Mouse (Mus musculus) limb, embryonic 12.5 days (tissue): ENCODE results near the gene Rabl2. TPM values are rescaled to one million over a fixed set of nuclear protein-coding genes. Genes with fewer than 3 reads are reported as not detected.

Experiments used
- ATAC-seq: fragments of 200-750 bp; cut with Nextera tagmentation; 2 replicates; pipeline ENCODE4 v1.8.0; 2017; ENCODE audit warnings: low read depth, moderate TSS enrichment; ENCODE audit not compliant: insufficient number of reproducible peaks, insufficient read depth, low FRiP score, low TSS enrichment
- H3K27ac ChIP-seq: fragments of 300-500 bp; sonication (generic); 2 replicates; pipeline ENCODE4 v1.5.1; 2016; ENCODE audit warnings: mild to moderate bottlenecking, moderate library complexity
- H3K27me3 ChIP-seq: fragments of 300-500 bp; sonication (generic); 2 replicates; pipeline ENCODE4 v1.6.1; 2016; ENCODE audit warnings: mild to moderate bottlenecking, moderate library complexity
- H3K36me3 ChIP-seq: fragments of 300-500 bp; sonication (generic); 2 replicates; pipeline ENCODE4 v1.6.1; 2016; ENCODE audit warnings: mild to moderate bottlenecking, moderate library complexity
- H3K4me1 ChIP-seq: fragments of 300-500 bp; sonication (generic); replicated peaks from 2 replicates; pipeline ENCODE4 v1.6.1; 2016
- H3K4me2 ChIP-seq: fragments of 300-500 bp; sonication (generic); 2 replicates; pipeline ENCODE4 v1.6.1; 2016; ENCODE audit warnings: mild to moderate bottlenecking, moderate library complexity
- H3K4me3 ChIP-seq: fragments of 300-500 bp; sonication (generic); replicated peaks from 2 replicates; pipeline ENCODE4 v1.5.1; 2016; ENCODE audit warnings: mild to moderate bottlenecking
- H3K9ac ChIP-seq: fragments of 300-500 bp; sonication (generic); replicated peaks from 2 replicates; pipeline ENCODE4 v1.6.1; 2016; ENCODE audit warnings: mild to moderate bottlenecking, moderate library complexity
- H3K9me3 ChIP-seq: fragments of 300-500 bp; sonication (generic); 2 replicates; pipeline ENCODE4 v1.6.1; 2016; ENCODE audit warnings: mild to moderate bottlenecking, moderate library complexity
- WGBS: fragments of 180-500 bp; shearing (Covaris S2); methylation state at CpG from one replicate; pipeline ENCODE4 v1.1.7; 2016; 5-methylcytosine and 5-hydroxymethylcytosine counted together
- polyA plus RNA-seq: library from polyadenylated mRNA; unstranded; fragments of >200 nt; fragmentation: Nextera tagmentation; extraction: Ambion mirVana; gene quantifications from 2 replicates; pipeline ENCODE4 v1.2.1, GENCODE M21; 2016

Gene Rabl2
- polyA plus RNA-seq = 48.9 and 53.0 TPM in 2 replicates

GRCm38 (mm10) chr15:89591723-89592455, at the start of gene Rabl2:
TSS of gene Rabl2 (minus strand) at chr15:89591923.
- H3K36me3 ChIP-seq = peaks cover 18% of the 10 kb centered on the region; the same call in 1 of the 2 replicates
- no peaks in the 10 kb centered on the region for H3K9me3 ChIP-seq
- peak within 1 kb of the TSS; percentile 45; the same call in 1 of the 2 replicates for H3K27ac ChIP-seq
- peak within 1 kb of the TSS; percentile 78 for H3K4me3 ChIP-seq
- H3K9ac ChIP-seq = peak within 1 kb of the TSS; percentile 74
- peak within 1 kb of the TSS; percentile 85 for H3K4me2 ChIP-seq
- ATAC-seq = peak; percentile 96
- peaks cover 13% of the 10 kb centered on the region for H3K4me1 ChIP-seq
- under 1% methylated on average over 35 of the region's 35 CpGs for WGBS
- H3K27me3 ChIP-seq = 0 out of 2 replicates have a peak, but pooled peaks cover 1% of the 10 kb centered on the region

GRCm38 (mm10) chr15:89623626-89623959, 31.9 kb upstream of the Rabl2 start:
- H3K4me3 ChIP-seq = no peak overlapping the region
- WGBS = 19% methylated on average over 6 of the region's 6 CpGs

GRCm38 (mm10) chr15:89622959-89623625, 31.4 kb upstream of the Rabl2 start:
- 0 out of 2 replicates have a peak, but pooled peaks cover 4% of the 10 kb centered on the region for H3K9me3 ChIP-seq
- H3K36me3 ChIP-seq = no peaks in the 10 kb centered on the region
- H3K4me3 ChIP-seq = no peak overlapping the region
- H3K27ac ChIP-seq = no peak overlapping the region
- ATAC-seq = 0 out of 2 replicates have a peak, but pooled peaks have one; percentile 42
- H3K27me3 ChIP-seq = no peaks in the 10 kb centered on the region
- 68% methylated on average over 5 of the region's 5 CpGs for WGBS
- H3K4me1 ChIP-seq = no peaks in the 10 kb centered on the region
- H3K9ac ChIP-seq = no peak overlapping the region
- no peak overlapping the region for H3K4me2 ChIP-seq

More at GRCm38 (mm10) chr15:89623626-89623959, 31.9 kb upstream of the Rabl2 start:
- 0 out of 2 replicates have a peak, but pooled peaks have one; percentile 3 for ATAC-seq
- no peaks in the 10 kb centered on the region for H3K4me1 ChIP-seq
- no peak overlapping the region for H3K9ac ChIP-seq
- H3K27me3 ChIP-seq = no peaks in the 10 kb centered on the region
- no peak overlapping the region for H3K4me2 ChIP-seq
- H3K9me3 ChIP-seq = 0 out of 2 replicates have a peak, but pooled peaks cover 4% of the 10 kb centered on the region
- H3K36me3 ChIP-seq = no peaks in the 10 kb centered on the region
- no peak overlapping the region for H3K27ac ChIP-seq

GRCm38 (mm10) chr15:89622312-89622958, 30.7 kb upstream of the Rabl2 start:
- Histone ChIP-seq H3K9ac (no peak overlapping the region), H3K4me2 (no peak overlapping the region), H3K36me3 (no peaks in the 10 kb centered on the region), H3K9me3 (0 out of 2 replicates have a peak, but pooled peaks cover 4% of the 10 kb centered on the region), H3K4me3 (no peak overlapping the region), H3K27ac (no peak overlapping the region), H3K27me3 (no peaks in the 10 kb centered on the region), H3K4me1 (no peaks in the 10 kb centered on the region)
- 81% methylated on average over 12 of the region's 12 CpGs for whole genome bisulfite sequencing
- peak; percentile 75; the same call in 1 of the 2 replicates for ATAC-seq

GRCm38 (mm10) chr15:89607888-89608287, 16.2 kb upstream of the Rabl2 start:
- Histone ChIP-seq H3K27me3 (no peaks in the 10 kb centered on the region), H3K9me3 (no peaks in the 10 kb centered on the region; the same call in 1 of the 2 replicates), H3K36me3 (no peaks in the 10 kb centered on the region), H3K27ac (no peak overlapping the region), H3K4me1 (no peaks in the 10 kb centered on the region), H3K4me3 (no peak overlapping the region), H3K4me2 (no peak overlapping the region), H3K9ac (no peak overlapping the region)
- no peak for ATAC-seq
- WGBS = 84% methylated on average over 9 of the region's 9 CpGs

GRCm38 (mm10) chr15:89607480-89607879, 15.8 kb upstream of the Rabl2 start:
- ATAC-seq = no peak
- WGBS = 90% methylated on average over 8 of the region's 8 CpGs

GRCm38 (mm10) chr15:89605822-89606570, 14.3 kb upstream of the Rabl2 start:
- ATAC-seq = no peak
- no peaks in the 10 kb centered on the region for H3K27me3 ChIP-seq

More at GRCm38 (mm10) chr15:89607480-89607879, 15.8 kb upstream of the Rabl2 start:
- no peak overlapping the region for H3K4me2 ChIP-seq
- H3K36me3 ChIP-seq = no peaks in the 10 kb centered on the region
- no peaks in the 10 kb centered on the region; the same call in 1 of the 2 replicates for H3K9me3 ChIP-seq
- no peak overlapping the region for H3K27ac ChIP-seq
- no peaks in the 10 kb centered on the region for H3K4me1 ChIP-seq
- no peak overlapping the region for H3K4me3 ChIP-seq
- no peak overlapping the region for H3K9ac ChIP-seq
- no peaks in the 10 kb centered on the region for H3K27me3 ChIP-seq

GRCm38 (mm10) chr15:89592548-89592947, 825 bp upstream of the Rabl2 start:
- peak overlapping the region; percentile 78 for H3K4me3 ChIP-seq
- peak overlapping the region; percentile 85 for H3K4me2 ChIP-seq
- ATAC-seq = no peak
- H3K36me3 ChIP-seq = peaks cover 12% of the 10 kb centered on the region; the same call in 1 of the 2 replicates
- H3K9ac ChIP-seq = peak overlapping the region; percentile 74; the same call in 1 of the 2 replicates
- H3K4me1 ChIP-seq = peaks cover 13% of the 10 kb centered on the region
- WGBS = 40% methylated on average over 4 of the region's 4 CpGs
- H3K9me3 ChIP-seq = no peaks in the 10 kb centered on the region
- 0 out of 2 replicates have a peak, but pooled peaks cover 5% of the 10 kb centered on the region for H3K27me3 ChIP-seq
- H3K27ac ChIP-seq = no peak overlapping the region

More at GRCm38 (mm10) chr15:89605822-89606570, 14.3 kb upstream of the Rabl2 start:
- H3K9ac ChIP-seq = no peak overlapping the region
- H3K4me3 ChIP-seq = no peak overlapping the region
- no peaks in the 10 kb centered on the region; the same call in 1 of the 2 replicates for H3K9me3 ChIP-seq
- no peaks in the 10 kb centered on the region for H3K36me3 ChIP-seq
- no peaks in the 10 kb centered on the region for H3K4me1 ChIP-seq
- no peak overlapping the region for H3K4me2 ChIP-seq
- H3K27ac ChIP-seq = no peak overlapping the region
- 83% methylated on average over 12 of the region's 12 CpGs for WGBS

GRCm38 (mm10) chr15:89591317-89591716, 406 bp downstream of the Rabl2 start:
- 2% methylated on average over 30 of the region's 30 CpGs for WGBS
- ATAC-seq = peak; percentile 11; the same call in 1 of the 2 replicates
- Histone ChIP-seq H3K36me3 (peaks cover 24% of the 10 kb centered on the region), H3K9me3 (no peaks in the 10 kb centered on the region), H3K4me3 (peak overlapping the region; percentile 78), H3K9ac (peak overlapping the region; percentile 74), H3K27me3 (no peaks in the 10 kb centered on the region), H3K4me1 (peaks cover 13% of the 10 kb centered on the region), H3K27ac (peak overlapping the region; percentile 25; the same call in 1 of the 2 replicates), H3K4me2 (peak overlapping the region; percentile 85)

- H3K27ac ChIP-seq = no peak overlapping the region
- WGBS = 87% methylated on average over 5 of the region's 5 CpGs
Measured at GRCm38 (mm10) chr15:89589146-89589545, 2.6 kb downstream of the Rabl2 start.

More at GRCm38 (mm10) chr15:89589146-89589545, 2.6 kb downstream of the Rabl2 start:
- Histone ChIP-seq H3K27me3 (no peaks in the 10 kb centered on the region), H3K4me3 (no peak overlapping the region), H3K36me3 (peaks cover 33% of the 10 kb centered on the region), H3K9me3 (no peaks in the 10 kb centered on the region), H3K4me1 (peaks cover 13% of the 10 kb centered on the region), H3K4me2 (no peak overlapping the region), H3K9ac (no peak overlapping the region)
- ATAC-seq = no peak
